Mouse (Mus musculus) thymus, adult 2 months (tissue): ENCODE results near the gene Fbll1. TPM values are rescaled to one million over a fixed set of nuclear protein-coding genes. Genes with fewer than 3 reads are reported as not detected.
A peak's percentile ranks its signal among the peaks of the same experiment; 100 is the strongest.

Experiments used
- DNase-seq: peaks from one replicate; pipeline ENCODE4 v3.0.0; 2021
- H3K27ac ChIP-seq: fragments of 200-500 bp; 2 replicates; pipeline ENCODE4 v1.5.1; 2012; ENCODE audit warnings: low read length, control low read depth; ENCODE audit not compliant: control insufficient read depth, insufficient read depth
- H3K27me3 ChIP-seq: fragments of 200-500 bp; 2 replicates; pipeline ENCODE4 v1.6.1; 2012; ENCODE audit warnings: mild to moderate bottlenecking, low read length, moderate library complexity, mixed read lengths; ENCODE audit not compliant: control insufficient read depth, insufficient read depth
- H3K36me3 ChIP-seq: fragments of 200-500 bp; 2 replicates; pipeline ENCODE4 v1.6.1; 2012; ENCODE audit warnings: mild to moderate bottlenecking, low read length, moderate library complexity; ENCODE audit not compliant: control insufficient read depth, insufficient read depth
- H3K4me1 ChIP-seq: fragments of 200-500 bp; replicated peaks from 2 replicates; pipeline ENCODE4 v1.6.1; 2012; ENCODE audit warnings: low read length; ENCODE audit not compliant: control insufficient read depth, insufficient read depth
- H3K4me3 ChIP-seq: fragments of 200-500 bp; 2 replicates; pipeline ENCODE4 v1.5.1; 2012; ENCODE audit warnings: mild to moderate bottlenecking, low read length, control low read depth, moderate library complexity; ENCODE audit not compliant: control insufficient read depth, insufficient read depth
- CTCF ChIP-seq: fragments of 200-500 bp; IDR thresholded peaks from 2 replicates; pipeline ENCODE4 v1.5.1; 2012; ENCODE audit warnings: mild to moderate bottlenecking, control low read depth, low read length, moderate library complexity, borderline replicate concordance; ENCODE audit not compliant: control insufficient read depth, poor library complexity, insufficient read depth; ENCODE audit errors: extremely low read depth
- POLR2A ChIP-seq: fragments of 200-500 bp; IDR thresholded peaks from 2 replicates; pipeline ENCODE4 v1.6.1; 2012; ENCODE audit warnings: mild to moderate bottlenecking, low read length, control low read depth, moderate library complexity; ENCODE audit not compliant: control insufficient read depth, poor library complexity, insufficient read depth; ENCODE audit errors: extremely low read depth
- WGBS: fragments of 180-500 bp; shearing (Covaris S2); methylation state at CpG from one replicate; pipeline ENCODE4 v1.1.7; 2018; 5-methylcytosine and 5-hydroxymethylcytosine counted together
- polyA plus RNA-seq: library from polyadenylated mRNA; depleted of rRNA; stranded (reverse); fragments of >200 nt; gene quantifications from 2 replicates; pipeline ENCODE4 v1.2.3, GENCODE M21; 2012

The Fbll1 gene
- polyA plus RNA-seq, 1 experiment: 0.11 TPM

DNA sequence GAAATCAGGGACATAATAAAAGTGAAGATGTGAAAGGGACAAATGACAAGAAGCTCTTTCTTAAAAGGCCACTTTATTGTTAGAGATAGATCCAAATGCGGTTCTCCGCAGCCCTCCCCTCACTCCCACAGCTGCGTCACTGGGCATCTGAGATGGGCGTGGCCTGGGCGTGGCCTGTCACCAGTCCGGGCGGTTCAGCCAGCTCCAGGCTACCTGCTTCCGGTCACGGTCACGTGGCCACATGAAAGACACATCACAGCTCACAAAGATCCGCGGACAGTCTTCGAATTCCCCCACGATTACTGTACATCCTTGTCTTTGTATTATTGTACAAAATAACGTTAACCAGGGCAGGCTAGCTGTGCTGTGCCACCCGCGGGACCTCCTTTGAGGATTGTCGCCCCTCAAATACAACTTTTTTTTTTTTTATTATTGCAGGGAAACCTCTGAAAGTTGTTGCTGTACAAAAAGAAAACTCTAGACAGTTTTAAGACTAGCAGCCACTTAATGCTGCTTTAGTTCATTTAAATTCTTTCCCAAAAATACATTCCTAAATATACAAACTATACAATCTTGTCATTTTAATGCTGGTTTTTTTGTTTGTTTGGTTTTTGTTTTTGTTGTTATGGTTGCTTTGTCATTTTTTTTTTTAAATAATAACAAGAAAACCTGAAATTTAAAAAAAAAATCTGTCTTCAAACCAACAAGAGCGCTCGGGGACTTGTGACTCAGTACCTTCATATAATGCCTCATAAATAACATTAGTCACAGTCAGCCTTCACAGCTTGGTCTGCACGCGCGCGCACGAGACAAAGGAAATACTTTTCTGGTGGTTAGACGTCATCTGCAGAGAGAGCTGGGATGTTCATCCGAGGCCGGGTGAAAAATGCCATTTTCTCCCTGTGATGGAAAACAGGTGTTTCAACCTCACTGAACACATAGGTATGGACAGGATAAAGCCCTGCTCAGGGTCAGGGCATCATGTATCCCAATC lies 40.0 kb upstream of the Fbll1 start:
- TF ChIP-seq CTCF: no peak
- no peak for TF ChIP-seq POLR2A
- Histone ChIP-seq H3K27ac (no peak overlapping the region), H3K27me3 (no peaks in the 10 kb centered on the region), H3K4me3 (peak overlapping the region; percentile 37), H3K4me1 (peaks cover 5% of the 10 kb centered on the region), H3K36me3 (no peaks in the 10 kb centered on the region)
- DNase-seq: peak; percentile 82
- 7% methylated on average over 28 of the region's 28 CpGs for WGBS

DNA sequence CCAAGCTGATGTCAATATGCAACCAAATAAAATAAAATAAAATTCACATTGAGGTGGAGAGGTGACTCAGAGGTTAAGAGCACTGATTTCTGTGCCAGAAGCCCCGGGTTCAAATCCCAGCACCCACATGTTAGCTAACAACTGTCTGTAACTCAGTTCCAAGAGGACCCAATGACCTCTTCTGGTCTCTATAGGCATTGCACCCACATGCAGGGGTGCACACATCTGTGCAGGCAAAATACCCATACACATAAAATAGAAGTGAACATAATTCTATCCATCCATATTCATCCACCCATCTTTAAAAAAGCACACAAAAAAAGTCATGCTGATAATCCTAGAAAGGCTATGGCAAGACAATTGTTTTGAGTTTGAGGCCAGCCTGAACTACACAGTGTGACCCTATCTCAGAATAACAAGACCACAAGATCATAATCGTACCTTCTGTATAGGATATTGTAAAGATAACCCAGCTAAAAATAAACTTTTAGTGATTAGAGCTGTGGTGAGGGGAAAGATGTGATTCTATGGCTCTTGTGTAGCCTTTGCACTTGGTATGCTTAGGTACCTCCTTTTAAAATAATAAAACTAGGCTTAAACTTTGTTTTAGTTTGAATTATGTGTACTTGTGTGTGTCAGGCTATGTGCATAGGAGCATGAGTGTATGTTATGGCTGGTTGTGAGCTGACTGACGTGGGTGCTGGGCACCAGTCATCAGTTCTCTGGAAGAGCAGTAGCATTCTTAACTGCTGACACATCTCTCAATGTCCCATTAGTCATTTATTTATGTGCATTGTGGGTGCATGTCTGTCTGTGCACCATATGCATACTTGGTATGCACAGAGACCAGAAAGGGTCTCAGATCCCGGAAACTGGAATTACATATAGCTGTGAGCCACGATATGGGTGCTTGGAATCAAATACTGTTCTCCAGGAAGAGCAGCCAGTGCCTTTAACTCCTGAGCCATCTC lies 38.8 kb upstream of the Fbll1 start:
- Histone ChIP-seq H3K36me3 (no peaks in the 10 kb centered on the region), H3K4me3 (no peak overlapping the region), H3K27ac (no peak overlapping the region), H3K27me3 (no peaks in the 10 kb centered on the region), H3K4me1 (peaks cover 10% of the 10 kb centered on the region)
- no peak for TF ChIP-seq POLR2A
- no peak for TF ChIP-seq CTCF
- DNase-seq: no peak
- 86% methylated on average over 5 of the region's 5 CpGs for WGBS

DNA sequence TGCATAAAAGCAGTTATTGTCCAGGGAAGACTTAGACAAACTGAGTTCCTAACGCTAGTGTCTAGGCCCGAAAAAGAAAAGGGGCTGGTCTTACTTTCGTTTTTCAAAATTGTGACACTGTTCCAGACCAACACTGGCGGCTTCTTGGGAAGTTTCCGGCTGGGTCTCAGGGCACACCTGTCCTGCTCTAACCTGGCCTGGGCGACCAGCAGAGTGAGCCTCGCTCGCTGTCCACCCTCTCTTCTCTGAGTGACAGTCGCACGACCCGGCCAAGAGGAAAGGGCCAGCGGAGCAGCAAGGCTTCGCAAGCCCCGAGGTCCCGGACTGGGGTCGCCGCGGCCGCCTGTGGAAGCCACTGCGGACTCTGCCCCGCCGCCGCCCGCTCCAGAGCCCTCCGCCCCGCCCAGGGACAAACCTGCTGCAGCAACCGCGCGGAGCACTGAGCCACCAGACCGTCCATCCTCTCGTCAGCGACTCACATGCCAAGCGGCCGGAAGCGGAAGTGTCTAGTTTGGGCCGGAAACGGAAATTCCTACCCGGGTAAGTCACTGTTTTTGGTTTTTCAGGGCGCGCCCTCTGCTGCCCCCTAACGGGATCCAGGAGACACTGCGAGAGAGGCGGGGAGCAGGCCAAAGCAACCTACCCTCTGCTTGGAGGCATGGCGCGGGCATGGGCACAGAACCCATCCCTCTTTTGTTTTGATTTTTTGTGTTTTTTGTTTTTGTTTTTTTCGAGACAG lies 35.5 kb upstream of the Fbll1 start, which contains the start of gene Rars:
Gene Rars (minus strand): TSS at position 485 of the 739 bp plus-strand sequence.
- WGBS: 1% methylated on average over 46 of the region's 46 CpGs
- Histone ChIP-seq H3K4me3 (peak within 1 kb of the TSS; percentile 92), H3K27ac (no peak within 1 kb of the TSS), H3K36me3 (peaks cover 3% of the 10 kb centered on the region), H3K4me1 (peaks cover 10% of the 10 kb centered on the region), H3K27me3 (no peaks in the 10 kb centered on the region)
- peak; percentile 94 for DNase-seq
- TF ChIP-seq POLR2A: peak; percentile 66; the same call in 1 of the 2 replicates
- peak; percentile 93 for TF ChIP-seq CTCF

DNA sequence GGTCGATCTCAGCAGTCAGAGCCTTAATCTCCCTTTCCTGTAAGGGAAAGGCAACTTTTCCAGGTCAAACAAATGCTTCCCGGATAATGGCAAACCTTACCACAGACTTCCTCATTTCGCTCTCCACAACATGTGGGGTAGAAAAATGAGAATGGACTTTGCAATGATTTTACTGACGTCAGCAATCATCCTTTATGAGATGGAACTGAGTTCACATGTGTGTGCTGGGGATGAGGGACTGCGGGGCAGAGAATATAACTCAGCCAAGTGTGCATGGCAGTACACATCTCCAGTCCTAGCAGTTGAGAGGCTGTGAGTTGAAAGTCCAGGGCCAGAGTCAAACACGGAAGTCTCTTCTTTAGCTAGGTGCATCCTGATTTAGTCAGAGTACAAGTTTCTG lies 34.6 kb upstream of the Fbll1 start:
- Histone ChIP-seq H3K27me3 (no peaks in the 10 kb centered on the region), H3K27ac (no peak overlapping the region), H3K4me1 (peaks cover 7% of the 10 kb centered on the region), H3K4me3 (no peak overlapping the region), H3K36me3 (peaks cover 12% of the 10 kb centered on the region)
- WGBS: 59% methylated on average over 6 of the region's 6 CpGs
- no peak for DNase-seq
- no peak for TF ChIP-seq POLR2A
- no peak for TF ChIP-seq CTCF

DNA sequence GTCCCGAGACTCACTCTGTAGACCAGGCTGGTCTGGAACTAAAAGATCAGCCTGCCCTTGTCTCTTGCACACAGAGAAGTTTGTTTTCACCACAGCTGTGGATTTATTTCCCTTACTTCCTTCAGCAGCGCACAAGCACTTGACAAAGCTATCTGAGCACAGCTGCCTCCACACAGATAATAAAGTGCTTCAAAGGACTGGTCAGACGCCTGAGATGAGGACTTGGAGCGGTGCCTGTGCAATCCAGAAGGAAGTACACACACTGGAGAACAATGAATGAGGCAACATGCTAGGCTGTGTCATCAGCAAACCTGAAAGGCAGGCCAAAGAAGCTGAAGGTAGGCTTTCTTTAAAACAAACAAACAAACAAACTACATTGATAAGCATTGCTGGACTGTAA lies 33.5 kb upstream of the Fbll1 start:
- TF ChIP-seq CTCF (no peak), POLR2A (no peak)
- H3K27me3 ChIP-seq: no peaks in the 10 kb centered on the region
- no peak for DNase-seq
- no peak overlapping the region for H3K4me3 ChIP-seq
- 89% methylated on average over 4 of the region's 4 CpGs for WGBS
- H3K36me3 ChIP-seq: peaks cover 21% of the 10 kb centered on the region
- no peak overlapping the region for H3K27ac ChIP-seq
- peaks cover 6% of the 10 kb centered on the region; the same call in 1 of the 2 replicates for H3K4me1 ChIP-seq

DNA sequence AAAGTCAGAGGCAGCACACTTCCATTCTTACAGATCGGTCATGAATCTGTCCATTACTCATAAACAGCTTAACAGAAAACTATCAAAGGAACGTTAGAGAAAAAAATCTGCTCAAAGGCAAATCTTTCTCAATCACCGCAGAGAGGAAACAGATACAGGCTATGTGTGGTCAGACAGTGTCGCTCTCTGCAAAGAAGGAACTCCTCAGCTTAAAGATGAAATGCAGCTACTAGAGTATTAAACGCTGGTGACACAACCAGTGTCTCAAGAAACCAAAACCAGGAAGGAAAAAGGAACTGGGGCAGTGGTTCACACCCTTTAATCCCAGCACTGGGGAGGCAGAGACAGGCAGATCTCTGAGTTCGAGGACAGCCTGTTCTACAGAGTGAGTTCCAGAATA lies 29.0 kb upstream of the Fbll1 start:
- no peak overlapping the region for H3K27ac ChIP-seq
- H3K4me1 ChIP-seq: no peaks in the 10 kb centered on the region
- H3K4me3 ChIP-seq: no peak overlapping the region
- no peaks in the 10 kb centered on the region for H3K27me3 ChIP-seq
- no peak for DNase-seq
- 85% methylated on average over 6 of the region's 6 CpGs for WGBS
- TF ChIP-seq CTCF: no peak
- TF ChIP-seq POLR2A: no peak
- H3K36me3 ChIP-seq: peaks cover 51% of the 10 kb centered on the region
